Mouse (Mus musculus) hindbrain, postnatal 0 days (tissue): ENCODE measurements around the gene Ncapd3. TPM values are rescaled to one million over a fixed set of nuclear protein-coding genes. Genes with fewer than 3 reads are reported as not detected.

Experiments used
- ATAC-seq: fragments of 200-750 bp; cut with Nextera tagmentation; 2 replicates; pipeline ENCODE4 v1.8.0; 2017; ENCODE audit warnings: mild to moderate bottlenecking, moderate TSS enrichment, moderate library complexity
- DNase-seq: peaks from one replicate; pipeline ENCODE4 v3.0.0-alpha.2; 2015; ENCODE audit warnings: low spot score
- H3K27ac ChIP-seq: fragments of 300-500 bp; sonication (generic); 2 replicates; pipeline ENCODE4 v1.5.1; 2014; ENCODE audit warnings: mild to moderate bottlenecking
- H3K27me3 ChIP-seq: fragments of 300-500 bp; sonication (generic); 2 replicates; pipeline ENCODE4 v1.6.1; 2014; ENCODE audit warnings: low read length, mixed read lengths; ENCODE audit not compliant: insufficient read depth
- H3K36me3 ChIP-seq: fragments of 300-500 bp; sonication (generic); 2 replicates; pipeline ENCODE4 v1.6.1; 2014; ENCODE audit warnings: low read length, mixed read lengths; ENCODE audit not compliant: insufficient read depth
- H3K4me1 ChIP-seq: fragments of 300-500 bp; sonication (generic); 2 replicates; pipeline ENCODE4 v1.6.1; 2014; ENCODE audit warnings: antibody characterized with exemption, low read length, mixed read lengths; ENCODE audit not compliant: insufficient read depth
- H3K4me2 ChIP-seq: fragments of 300-500 bp; sonication (generic); 2 replicates; pipeline ENCODE4 v1.6.1; 2014; ENCODE audit warnings: low read depth, mild to moderate bottlenecking, low read length, moderate library complexity, mixed read lengths
- H3K4me3 ChIP-seq: fragments of 300-500 bp; sonication (generic); 2 replicates; pipeline ENCODE4 v1.5.1; 2014; ENCODE audit warnings: low read length
- H3K9ac ChIP-seq: fragments of 300-500 bp; sonication (generic); replicated peaks from 2 replicates; pipeline ENCODE4 v1.6.1; 2014; ENCODE audit warnings: mild to moderate bottlenecking, low read length, moderate library complexity, mixed read lengths
- H3K9me3 ChIP-seq: fragments of 300-500 bp; sonication (generic); 2 replicates; pipeline ENCODE4 v1.6.1; 2016; ENCODE audit warnings: low read length, mixed read lengths
- CTCF ChIP-seq: IDR thresholded peaks from 2 replicates; pipeline ENCODE4 v1.5.1; 2016; ENCODE audit warnings: antibody characterized with exemption, control low read depth, low read depth
- WGBS: fragments of 180-500 bp; shearing (Covaris S2); extraction: QIAGEN DNeasy Blood & Tissue Kit; methylation state at CpG from one replicate; pipeline ENCODE4 v1.1.7; 2014; 5-methylcytosine and 5-hydroxymethylcytosine counted together
- polyA plus RNA-seq: library from polyadenylated mRNA; unstranded; fragments of >200 nt; fragmentation: Nextera tagmentation; extraction: Ambion mirVana; gene quantifications from 2 replicates; pipeline ENCODE4 v1.2.1, GENCODE M21; 2015
- total RNA-seq: library from RNA; depleted of rRNA; stranded (reverse); fragments of >200 nt; gene quantifications from 2 replicates; pipeline ENCODE4 v1.2.3, GENCODE M21; 2014

Ncapd3 gene
- total and polyA plus RNA-seq, 2 experiments from 2014 or later, result 6.9 to 21.3 TPM

DNA sequence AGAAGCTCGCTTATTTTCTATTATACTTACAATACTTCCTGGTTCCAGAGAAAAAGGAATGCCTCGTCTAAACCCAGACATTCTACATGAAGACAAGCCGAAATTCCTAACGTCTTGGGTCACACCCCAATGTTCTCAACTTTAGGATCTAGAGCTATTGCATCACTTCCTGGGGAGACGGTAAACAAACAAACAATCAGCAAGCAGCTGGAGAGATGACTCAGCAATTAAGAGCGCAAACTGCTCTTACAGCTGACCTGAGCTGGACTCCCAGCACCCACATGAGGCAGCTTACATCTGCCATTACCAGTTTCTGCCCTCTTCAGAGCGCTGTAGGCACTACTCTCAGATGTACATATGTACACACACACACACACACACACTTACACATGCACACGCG lies 91.3 kb downstream of the Ncapd3 start:
- Histone ChIP-seq H3K4me2 (no peak overlapping the region), H3K4me3 (no peak overlapping the region), H3K9ac (no peak overlapping the region), H3K9me3 (no peaks in the 10 kb centered on the region), H3K27ac (no peak overlapping the region), H3K27me3 (no peaks in the 10 kb centered on the region), H3K4me1 (0 out of 2 replicates have a peak, but pooled peaks cover 11% of the 10 kb centered on the region), H3K36me3 (no peaks in the 10 kb centered on the region)
- WGBS, result 91% methylated on average over 9 of the region's 9 CpGs
- ATAC-seq (no peak), DNase-seq (no peak)
- no peak for TF ChIP-seq CTCF

DNA sequence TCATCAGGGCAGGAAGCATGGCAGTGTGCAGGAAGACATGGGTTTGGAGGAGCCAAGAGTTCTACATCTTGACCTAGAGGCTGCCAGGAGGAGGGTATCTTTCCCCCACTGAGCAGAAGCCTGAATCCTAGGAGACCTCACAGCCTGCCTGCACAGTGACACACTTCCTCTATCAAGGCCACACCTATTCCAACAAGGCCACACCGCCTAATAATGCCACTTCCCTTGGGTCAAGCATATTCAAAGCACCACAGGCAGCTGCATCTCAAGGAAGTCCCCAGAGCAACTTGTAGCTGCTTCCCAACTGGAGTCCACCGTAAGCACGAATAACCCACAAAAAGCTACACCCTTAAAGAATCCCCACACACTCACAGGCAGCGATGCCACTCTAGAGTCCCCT lies 92.1 kb downstream of the Ncapd3 start:
- ATAC-seq, result no peak
- WGBS, result 79% methylated on average over 4 of the region's 4 CpGs

DNA sequence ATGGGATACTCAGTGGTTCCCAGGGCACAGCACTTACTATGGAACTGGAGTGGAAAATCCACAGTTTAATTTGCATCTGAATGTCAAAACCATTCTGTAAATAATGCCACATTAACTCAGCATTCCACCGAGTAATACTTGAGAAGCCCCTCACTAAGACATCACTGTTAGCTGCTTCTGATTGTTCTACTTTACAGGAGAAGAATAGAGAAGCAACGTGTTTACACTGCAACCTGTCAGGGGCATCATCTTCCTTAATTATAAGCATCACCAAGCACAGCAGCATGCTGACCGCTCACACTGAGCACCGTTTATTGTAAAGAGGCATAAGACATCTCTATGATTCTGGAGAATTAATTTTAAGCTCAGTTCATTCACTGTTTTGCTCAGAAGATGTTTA lies 93.0 kb downstream of the Ncapd3 start:
- WGBS, result 24% methylated on average over 4 of the region's 4 CpGs

More for the DNA sequence above, 92.1 kb downstream of the Ncapd3 start:
- H3K9ac ChIP-seq, result no peak overlapping the region
- no peaks in the 10 kb centered on the region for H3K36me3 ChIP-seq
- no peaks in the 10 kb centered on the region for H3K9me3 ChIP-seq
- 0 out of 2 replicates have a peak, but pooled peaks cover 11% of the 10 kb centered on the region for H3K4me1 ChIP-seq
- H3K4me3 ChIP-seq, result no peak overlapping the region
- H3K4me2 ChIP-seq, result no peak overlapping the region
- TF ChIP-seq CTCF, result no peak
- no peak overlapping the region for H3K27ac ChIP-seq
- no peak for DNase-seq
- no peaks in the 10 kb centered on the region for H3K27me3 ChIP-seq

DNA sequence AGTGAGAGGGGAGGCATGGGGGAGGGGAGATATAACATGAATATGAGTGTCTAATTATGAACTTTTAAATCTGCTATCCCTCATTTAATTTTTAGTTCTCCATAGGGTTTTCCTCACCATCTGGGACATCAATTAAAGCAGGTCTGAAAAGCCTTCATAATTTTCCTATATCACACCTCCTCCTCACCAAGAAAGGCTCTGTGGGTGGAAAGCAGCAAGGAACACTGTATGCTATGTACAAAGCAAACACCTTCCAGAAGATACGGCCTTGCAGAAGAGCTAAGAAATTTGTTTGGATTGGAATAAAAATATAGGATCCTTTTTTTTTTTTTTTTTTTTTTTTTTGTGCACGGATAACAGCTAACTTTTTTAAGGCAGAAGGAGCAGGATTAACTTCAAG lies 94.0 kb downstream of the Ncapd3 start:
- 0 out of 2 replicates have a peak, but pooled peaks cover 11% of the 10 kb centered on the region for H3K4me1 ChIP-seq
- DNase-seq (no peak), ATAC-seq (no peak)
- no peak overlapping the region for H3K4me3 ChIP-seq
- H3K9ac ChIP-seq, result no peak overlapping the region
- no peaks in the 10 kb centered on the region for H3K36me3 ChIP-seq
- 81% methylated on average over 2 of the region's 2 CpGs for WGBS
- TF ChIP-seq CTCF, result no peak
- H3K27ac ChIP-seq, result no peak overlapping the region
- H3K4me2 ChIP-seq, result no peak overlapping the region
- no peaks in the 10 kb centered on the region for H3K9me3 ChIP-seq
- H3K27me3 ChIP-seq, result no peaks in the 10 kb centered on the region

More for the DNA sequence above, 93.0 kb downstream of the Ncapd3 start:
- H3K27me3 ChIP-seq, result no peaks in the 10 kb centered on the region
- H3K4me3 ChIP-seq, result no peak overlapping the region
- no peak for TF ChIP-seq CTCF
- ATAC-seq (peak; percentile 78), DNase-seq (peak; percentile 28)
- peak overlapping the region; percentile 26; the same call in 1 of the 2 replicates for H3K27ac ChIP-seq
- H3K9me3 ChIP-seq, result no peaks in the 10 kb centered on the region
- H3K4me1 ChIP-seq, result 0 out of 2 replicates have a peak, but pooled peaks cover 11% of the 10 kb centered on the region
- no peak overlapping the region for H3K9ac ChIP-seq
- H3K36me3 ChIP-seq, result no peaks in the 10 kb centered on the region
- H3K4me2 ChIP-seq, result 0 out of 2 replicates have a peak overlapping the region, but pooled peaks have one; percentile 28

DNA sequence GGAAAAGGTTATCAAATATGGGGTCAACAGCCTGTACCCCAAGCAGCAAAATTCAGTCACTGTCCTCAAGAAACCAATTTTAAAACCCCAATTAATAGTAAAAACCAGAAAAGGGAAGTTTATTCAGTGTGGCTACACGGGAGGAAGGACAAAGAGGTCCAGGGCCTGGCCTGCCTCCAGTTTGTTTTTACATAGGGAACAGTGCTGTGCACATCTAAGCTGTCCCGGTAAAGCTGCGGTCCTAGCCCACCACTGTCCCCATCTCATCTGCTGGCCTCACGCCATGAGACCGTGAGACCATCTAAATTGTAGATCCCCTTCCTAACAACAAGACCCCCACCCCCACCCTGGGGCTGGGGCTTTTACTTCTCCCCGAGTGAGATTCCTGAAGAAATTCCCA lies 95.5 kb downstream of the Ncapd3 start:
- no peak overlapping the region for H3K27ac ChIP-seq
- DNase-seq (no peak), ATAC-seq (no peak)
- no peaks in the 10 kb centered on the region for H3K36me3 ChIP-seq
- 27% methylated on average over 6 of the region's 6 CpGs for WGBS
- no peak for TF ChIP-seq CTCF
- H3K27me3 ChIP-seq, result no peaks in the 10 kb centered on the region
- 0 out of 2 replicates have a peak, but pooled peaks cover 11% of the 10 kb centered on the region for H3K4me1 ChIP-seq
- H3K4me3 ChIP-seq, result no peak overlapping the region
- no peaks in the 10 kb centered on the region for H3K9me3 ChIP-seq
- H3K4me2 ChIP-seq, result no peak overlapping the region
- no peak overlapping the region for H3K9ac ChIP-seq

DNA sequence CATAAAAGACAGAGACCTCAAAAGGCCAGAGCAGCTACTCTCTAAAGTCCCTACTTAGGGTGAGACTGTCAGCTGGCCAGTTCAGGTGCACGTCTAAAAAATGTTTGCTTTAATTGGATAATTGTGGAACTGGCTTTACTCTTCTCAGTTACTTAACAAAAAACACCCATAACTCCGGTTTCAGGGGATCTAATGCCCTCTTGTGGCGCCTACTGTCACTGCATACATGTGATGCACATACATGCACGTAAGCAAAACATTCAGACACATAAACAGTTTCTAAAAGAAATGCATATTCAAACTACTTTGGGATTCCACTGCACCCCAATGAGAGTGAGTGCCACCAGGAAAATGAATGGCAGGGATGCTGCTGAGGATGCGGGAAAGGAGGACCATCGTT lies 96.6 kb downstream of the Ncapd3 start:
- Histone ChIP-seq H3K27ac (no peak overlapping the region), H3K4me1 (0 out of 2 replicates have a peak, but pooled peaks cover 11% of the 10 kb centered on the region), H3K9ac (no peak overlapping the region), H3K4me2 (no peak overlapping the region), H3K9me3 (no peaks in the 10 kb centered on the region), H3K27me3 (no peaks in the 10 kb centered on the region), H3K36me3 (no peaks in the 10 kb centered on the region), H3K4me3 (no peak overlapping the region)
- 89% methylated on average over 6 of the region's 6 CpGs for WGBS
- peak; percentile 43 for TF ChIP-seq CTCF
- DNase-seq (peak; percentile 17), ATAC-seq (no peak)

DNA sequence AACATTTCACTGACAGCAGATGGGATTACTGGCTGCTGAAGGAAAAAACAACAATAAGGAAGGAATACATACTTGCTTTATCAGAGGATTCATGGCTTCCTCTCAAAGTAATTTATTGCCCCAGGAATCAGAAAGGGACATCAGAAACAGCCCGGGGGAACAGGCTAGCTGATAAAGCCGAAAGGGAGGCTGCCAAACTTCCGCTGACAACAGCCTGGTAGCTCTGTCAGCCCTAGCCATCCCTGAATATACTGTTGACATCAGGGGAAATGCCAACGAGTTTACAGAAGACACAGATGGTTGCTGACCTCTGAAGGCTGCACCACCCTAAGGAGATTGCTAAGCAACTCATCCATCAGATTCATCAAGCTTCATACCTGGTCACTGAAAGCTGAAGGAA lies 98.7 kb downstream of the Ncapd3 start:
- Histone ChIP-seq H3K9ac (no peak overlapping the region), H3K9me3 (no peaks in the 10 kb centered on the region), H3K36me3 (no peaks in the 10 kb centered on the region), H3K4me1 (no peaks in the 10 kb centered on the region), H3K4me2 (no peak overlapping the region), H3K27ac (no peak overlapping the region), H3K4me3 (no peak overlapping the region), H3K27me3 (no peaks in the 10 kb centered on the region)
- TF ChIP-seq CTCF, result no peak
- 74% methylated on average over 4 of the region's 4 CpGs for WGBS
- ATAC-seq, result no peak
- no peak for DNase-seq
